Mouse (Mus musculus) megakaryocyte-erythroid progenitor cell, adult 5-6 weeks (primary cell): ENCODE data around the gene Pdzd7. TPM values are rescaled to one million over a fixed set of nuclear protein-coding genes. Genes with fewer than 3 reads are reported as not detected.
A peak's percentile ranks its signal among the peaks of the same experiment; 100 is the strongest.

Experiments used
- ATAC-seq: replicated peaks from 2 replicates; pipeline ENCODE4 v1.8.0; 2016; ENCODE audit warnings: mild to moderate bottlenecking, inconsistent platforms; ENCODE audit not compliant: severe bottlenecking, poor library complexity, low FRiP score, low TSS enrichment
- total RNA-seq, 2 experiments: library from RNA; stranded (forward) in 1 of 2; stranded (reverse) in 1 of 2; fragments of 200-1000, 215-1000 nt in 1 of 2; fragments of >200 nt in 1 of 2; fragmentation: Nextera tagmentation in 1 of 2; gene quantifications; 2 replicates each; pipeline ENCODE4 v1.2.3; 2014 to 2017

The Pdzd7 gene
- total RNA-seq, 2 experiments from 2014 or later: not detected

- ATAC-seq: peak; percentile 77
Observed at GRCm38 (mm10) chr19:45036867-45037266, 8.7 kb downstream of the Pdzd7 start.

- 0 out of 2 replicates have a peak, but pooled peaks have one; percentile 38 for ATAC-seq
Observed at GRCm38 (mm10) chr19:45032570-45033332, 12.8 kb downstream of the Pdzd7 start.

- peak; percentile 63 for ATAC-seq
Observed at GRCm38 (mm10) chr19:45031780-45032179, 13.7 kb downstream of the Pdzd7 start.

GRCm38 (mm10) chr19:45030746-45031693 lies 14.5 kb downstream of the Pdzd7 start:
- ATAC-seq: peak; percentile 58

GRCm38 (mm10) chr19:45030111-45030510 lies 15.4 kb downstream of the Pdzd7 start:
- ATAC-seq: no peak

- ATAC-seq: no peak
Observed at GRCm38 (mm10) chr19:45029571-45029970, 15.9 kb downstream of the Pdzd7 start.

- ATAC-seq: no peak
Observed at GRCm38 (mm10) chr19:45028746-45029145, 16.8 kb downstream of the Pdzd7 start.

- ATAC-seq: no peak
Observed at GRCm38 (mm10) chr19:45027848-45028247, 17.7 kb downstream of the Pdzd7 start.

- no peak for ATAC-seq
Observed at GRCm38 (mm10) chr19:45026958-45027670, 18.4 kb downstream of the Pdzd7 start.

GRCm38 (mm10) chr19:45025937-45026568 lies 19.5 kb downstream of the Pdzd7 start:
- ATAC-seq: no peak

GRCm38 (mm10) chr19:45024775-45025174 lies 20.7 kb downstream of the Pdzd7 start:
- ATAC-seq: no peak

GRCm38 (mm10) chr19:45023993-45024392 lies 21.5 kb downstream of the Pdzd7 start:
- ATAC-seq: no peak

GRCm38 (mm10) chr19:45021362-45021761 lies 24.2 kb downstream of the Pdzd7 start:
- no peak for ATAC-seq

- no peak for ATAC-seq
Observed at GRCm38 (mm10) chr19:45020348-45020747, 25.2 kb downstream of the Pdzd7 start.

GRCm38 (mm10) chr19:45018351-45018831 lies 27.1 kb downstream of the Pdzd7 start:
- ATAC-seq: no peak

- ATAC-seq: no peak
Observed at GRCm38 (mm10) chr19:45017909-45018308, 27.6 kb downstream of the Pdzd7 start.

GRCm38 (mm10) chr19:45017216-45017771 lies 28.2 kb downstream of the Pdzd7 start:
- ATAC-seq: no peak

- no peak; the same call in 1 of the 2 replicates for ATAC-seq
Observed at GRCm38 (mm10) chr19:45016341-45017215, 28.9 kb downstream of the Pdzd7 start.
